22 mouse cellular contexts compared by ENCODE assay signal in the genomic region with DNA sequence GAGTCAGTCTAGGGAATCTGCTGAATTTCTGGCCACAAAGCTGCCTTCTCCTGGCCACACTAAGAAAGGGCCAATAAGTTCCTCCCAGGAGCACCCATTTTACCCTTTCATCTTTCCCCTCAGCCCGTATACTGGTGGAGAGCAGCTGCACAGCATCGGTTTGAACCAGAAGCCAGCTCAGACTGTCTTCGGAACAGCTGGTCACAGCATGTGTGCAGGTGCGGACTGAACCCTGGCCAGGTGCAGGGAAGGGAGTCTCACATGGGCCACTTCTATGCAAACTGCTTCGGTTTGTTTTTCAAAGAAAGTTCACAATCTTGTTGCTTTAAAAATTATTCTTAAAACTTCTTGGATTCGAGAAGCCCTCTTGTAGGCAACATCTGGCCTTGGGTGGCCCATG. TPM values are rescaled to one million over a fixed set of nuclear protein-coding genes. Genes with fewer than 3 reads are reported as not detected.
DNase-seq lines count a peak whose midpoint lies in the region; ATAC-seq lines count a peak whose summit lies in the region.
"Had no signal": no experiment of that assay in that cellular context is flagged by ENCODE, and none has a peak within 500 bp of the region (broad histone marks: within the 10 kb centered on the region; RNA-seq: fewer than 3 reads in every experiment).

No protein-coding gene starts in this region.

- H3K4me3 ChIP-seq in heart, embryonic 12.5 days = no peak overlapping the region
- H3K4me3 ChIP-seq: embryonic facial prominence, embryonic 10.5 days; embryonic facial prominence, embryonic 12.5 days; forebrain, embryonic 13.5 days; forebrain, embryonic 15.5 days had no signal

- no peak for ATAC-seq in heart, embryonic 12.5 days (ENCODE audit: insufficient number of reproducible peaks, low FRiP score)
- ATAC-seq: activated CD4-positive, CD25-positive, alpha-beta regulatory T cell, adult 4 months; forebrain, embryonic 13.5 days; forebrain, embryonic 15.5 days; forebrain, postnatal 0 days; Patski had no signal

- H3K9me3 ChIP-seq in heart, embryonic 12.5 days (replicated peaks) = 0 out of 2 replicates have a peak, but pooled peaks cover 6% of the 10 kb centered on the region
- H3K9me3 ChIP-seq: embryonic facial prominence, embryonic 10.5 days; embryonic facial prominence, embryonic 12.5 days; forebrain, embryonic 13.5 days; forebrain, embryonic 15.5 days had no signal

- no peaks in the 10 kb centered on the region for H3K36me3 ChIP-seq in heart, embryonic 12.5 days
- H3K36me3 ChIP-seq: embryonic facial prominence, embryonic 10.5 days; embryonic facial prominence, embryonic 12.5 days; forebrain, embryonic 15.5 days; G1E had no signal

- DNase-seq in heart, adult 11 months = peak; percentile 31
- peak; percentile 70 for DNase-seq in A20 (ENCODE audit: low read depth, low spot score)
- peak; percentile 2 for DNase-seq in forelimb bud, embryonic 11.5 days (ENCODE audit: low read depth, low spot score)
- DNase-seq in ovary, postnatal 10 days (ENCODE audit: low spot score) = no peak
- DNase-seq: adrenal gland, adult 8-10 months; adrenal gland, postnatal 14 days; adrenal gland, postnatal 36 days; cerebellum, adult 11-12 months; cerebellum, adult 2 months; cerebellum, adult 9-10 months; cerebellum, postnatal 10 days; cerebellum, postnatal 25 days; forebrain, postnatal 0 days had no signal

- H3K4me2 ChIP-seq in heart, embryonic 12.5 days = no peak overlapping the region
- H3K4me2 ChIP-seq: embryonic facial prominence, embryonic 12.5 days; forebrain, embryonic 13.5 days; forebrain, embryonic 15.5 days had no signal

- H3K9ac ChIP-seq in heart, embryonic 12.5 days = no peak overlapping the region
- H3K9ac ChIP-seq: embryonic facial prominence, embryonic 12.5 days; forebrain, embryonic 13.5 days; forebrain, embryonic 15.5 days; forebrain, postnatal 0 days had no signal

- WGBS in heart, embryonic 12.5 days = 75% methylated on average over 6 of the region's 6 CpGs

- H3K4me1 ChIP-seq in heart, embryonic 12.5 days (replicated peaks) = no peaks in the 10 kb centered on the region
- H3K4me1 ChIP-seq: embryonic facial prominence, embryonic 10.5 days; embryonic facial prominence, embryonic 12.5 days; forebrain, embryonic 13.5 days had no signal

- H3K27ac ChIP-seq in heart, embryonic 12.5 days (ENCODE audit: poor library complexity, severe bottlenecking) = no peak overlapping the region
- H3K27ac ChIP-seq: embryonic facial prominence, embryonic 10.5 days; embryonic facial prominence, embryonic 12.5 days; forebrain, embryonic 13.5 days; forebrain, embryonic 15.5 days had no signal

- no peaks in the 10 kb centered on the region for H3K27me3 ChIP-seq in heart, embryonic 12.5 days (replicated peaks)
- H3K27me3 ChIP-seq: embryonic facial prominence, embryonic 12.5 days; forebrain, embryonic 13.5 days; forebrain, embryonic 15.5 days had no signal

RNA-seq across cellular contexts. Expression of a gene that starts 53.7 kb away (rescaled TPM):
- not detected in 2 replicates for polyA plus RNA-seq in heart, embryonic 12.5 days (2016; fragmentation: Nextera tagmentation; extraction: Ambion mirVana)
- polyA plus RNA-seq: activated CD4-positive, CD25-positive, alpha-beta regulatory T cell, adult 4 months; C2C12; G1E; Patski had no signal
